Mouse (Mus musculus) kidney, adult 18-20 months (tissue): ENCODE results near the gene Lce3e.

Experiments
- DNase-seq: peaks from one replicate; pipeline ENCODE4 v3.0.0; 2021

Lce3e gene

DNA sequence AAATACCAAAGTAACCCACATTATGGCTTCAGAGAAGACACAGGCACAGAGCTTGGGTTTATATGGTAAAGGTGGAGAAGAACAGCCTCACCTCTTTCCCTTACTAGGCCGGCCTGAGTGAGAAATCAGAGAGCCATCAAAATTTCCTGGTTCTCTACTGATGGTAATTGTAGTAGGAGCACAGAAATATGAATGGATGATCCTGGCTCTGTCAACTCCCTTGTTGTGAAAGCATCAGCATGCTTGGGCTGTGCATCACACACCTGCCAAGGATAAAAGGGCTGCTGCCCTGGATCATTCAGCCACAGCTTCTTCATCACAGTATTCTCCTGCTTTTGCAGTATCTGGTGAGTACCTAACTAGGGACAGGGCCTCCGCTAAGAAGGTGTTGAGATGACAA is at the start of gene Lce3e:
TSS of gene Lce3e (plus strand) at position 301 of the 400 bp plus-strand sequence.
- no peak for DNase-seq

- no peak for DNase-seq
Measured at GRCm38 (mm10) chr3:92920364-92920763, 46.5 kb upstream of the Lce3e start.

GRCm38 (mm10) chr3:92926130-92926529 is 40.7 kb upstream of the Lce3e start, which contains the start of gene Lce3a:
Gene Lce3a (minus strand): TSS chr3:92926230.
- no peak for DNase-seq

- DNase-seq: no peak
Measured at GRCm38 (mm10) chr3:92932679-92933078, 34.2 kb upstream of the Lce3e start, which contains the start of gene Lce3b. Gene Lce3b (plus strand): TSS chr3:92932979.

GRCm38 (mm10) chr3:92944186-92944585 is 22.7 kb upstream of the Lce3e start, which contains the start of gene Lce3c:
Gene Lce3c (plus strand): TSS chr3:92944486.
- no peak for DNase-seq

GRCm38 (mm10) chr3:92957090-92957489 is 9.8 kb upstream of the Lce3e start, which contains the start of gene Lce3d:
Gene Lce3d (plus strand): TSS chr3:92957390.
- DNase-seq: no peak

DNA sequence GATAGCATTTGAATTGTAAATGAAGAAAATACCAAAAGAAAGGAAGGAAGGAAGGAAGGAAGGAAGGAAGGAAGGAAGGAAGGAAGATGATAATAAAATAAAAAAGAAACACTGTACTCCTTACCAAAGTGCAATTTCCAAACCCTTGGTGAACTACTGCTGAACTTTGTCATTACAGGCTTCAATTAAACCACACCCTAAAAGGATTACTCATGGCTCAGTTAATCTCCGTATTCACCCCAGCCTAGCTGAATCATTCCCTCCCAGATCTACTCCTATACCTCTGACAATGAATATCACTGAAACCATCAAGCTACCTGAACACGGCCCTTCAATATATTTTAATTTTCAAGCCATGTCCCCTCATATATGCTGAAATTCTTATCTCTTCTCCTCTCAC is 11.6 kb downstream of the Lce3e start:
- DNase-seq: no peak

DNA sequence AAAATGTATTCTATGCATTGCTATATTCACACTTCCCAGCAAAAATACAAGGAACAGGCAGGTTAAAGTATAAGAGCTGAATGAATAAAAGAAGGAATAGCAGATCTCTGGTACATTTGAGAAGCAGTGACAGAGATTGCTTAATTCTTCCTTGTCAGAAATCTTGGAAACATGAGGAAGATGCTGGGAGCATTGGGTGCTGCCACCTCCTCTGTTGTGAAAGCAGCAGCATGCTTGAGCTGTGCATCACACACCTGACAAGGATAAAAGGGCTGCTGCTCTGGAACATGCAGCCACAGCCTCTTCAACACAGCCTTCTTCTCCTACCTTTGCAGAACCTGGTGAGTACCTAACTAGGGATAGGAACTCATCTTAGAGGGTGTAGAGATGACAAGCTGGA is 25.1 kb downstream of the Lce3e start, which contains the start of gene Lce3f:
TSS of gene Lce3f (plus strand) at position 301 of the 400 bp plus-strand sequence.
- DNase-seq: no peak

GRCm38 (mm10) chr3:92998691-92999090 is 31.8 kb downstream of the Lce3e start:
- DNase-seq: peak; percentile 68

DNA sequence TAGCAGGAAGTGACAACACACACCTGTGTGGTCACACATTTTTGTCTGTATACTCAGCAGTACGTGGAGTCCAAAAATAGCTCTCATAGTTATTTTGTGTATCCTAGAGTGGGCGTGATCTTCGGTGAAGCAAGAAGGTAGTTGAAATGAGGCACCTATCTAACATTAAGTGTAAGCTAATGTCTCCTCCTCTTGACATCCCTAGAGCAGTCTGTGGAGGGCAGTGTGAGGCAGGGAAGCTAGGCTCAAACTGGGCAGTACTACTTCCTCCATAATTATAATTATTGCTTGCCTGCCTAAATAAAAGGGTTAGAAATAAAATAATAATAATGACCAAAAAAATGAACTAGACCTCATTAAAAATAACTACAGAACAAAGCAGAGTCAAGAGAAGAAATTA is 33.8 kb downstream of the Lce3e start:
- no peak for DNase-seq

DNA sequence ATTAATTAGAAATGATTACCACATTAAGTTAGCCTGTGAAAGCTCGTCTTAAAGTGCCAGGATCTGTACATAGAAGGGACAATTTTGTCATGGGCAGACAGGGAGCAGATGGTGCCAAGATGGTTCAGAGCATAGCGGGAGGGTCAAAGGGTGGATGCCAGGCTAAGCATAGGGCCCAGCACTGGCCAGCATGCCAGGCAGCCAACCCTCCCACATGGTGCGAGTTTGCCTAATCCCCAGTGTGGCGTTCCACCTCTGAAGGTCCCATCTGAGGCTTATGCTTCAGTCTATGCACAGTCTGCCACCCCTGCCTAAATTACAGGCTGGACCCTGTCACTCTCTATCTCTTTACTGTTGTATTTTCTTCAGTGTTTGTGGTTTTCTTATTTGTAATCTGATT is 36.0 kb downstream of the Lce3e start:
- no peak for DNase-seq

- peak; percentile 16 for DNase-seq
Measured at GRCm38 (mm10) chr3:93014378-93014801, 47.5 kb downstream of the Lce3e start.

GRCm38 (mm10) chr3:93014871-93015270 is 48.0 kb downstream of the Lce3e start:
- DNase-seq: no peak

GRCm38 (mm10) chr3:93015460-93016104 is 48.7 kb downstream of the Lce3e start, which contains the start of gene Crct1:
Gene Crct1 (minus strand): TSS chr3:93015687.
- no peak for DNase-seq
